Mouse (Mus musculus) right cerebral cortex, postnatal 14 days (tissue): ENCODE data around the gene Aplp2.

Experiments used
- DNase-seq: peaks from one replicate; pipeline ENCODE4 v3.0.0; 2022

Gene Aplp2

DNA sequence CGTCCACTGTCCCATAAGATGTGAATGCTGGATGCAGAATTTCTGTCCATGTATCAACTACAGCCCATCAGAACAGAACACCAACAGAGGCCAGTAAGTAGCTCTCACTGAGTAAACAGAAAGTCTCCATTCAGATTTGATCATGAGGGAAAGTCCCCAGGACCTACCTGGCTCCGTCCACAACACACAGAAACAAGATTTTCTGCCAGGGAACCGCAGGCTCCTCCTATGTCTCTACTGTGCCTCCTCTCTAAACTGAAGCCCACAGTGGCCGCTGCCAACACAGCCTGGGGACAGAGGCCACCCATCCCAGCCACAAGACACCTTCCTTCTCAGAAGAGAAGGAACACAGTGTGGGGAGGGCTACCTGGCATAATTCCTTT lies 91.1 kb downstream of the Aplp2 start:
- no peak for DNase-seq

DNA sequence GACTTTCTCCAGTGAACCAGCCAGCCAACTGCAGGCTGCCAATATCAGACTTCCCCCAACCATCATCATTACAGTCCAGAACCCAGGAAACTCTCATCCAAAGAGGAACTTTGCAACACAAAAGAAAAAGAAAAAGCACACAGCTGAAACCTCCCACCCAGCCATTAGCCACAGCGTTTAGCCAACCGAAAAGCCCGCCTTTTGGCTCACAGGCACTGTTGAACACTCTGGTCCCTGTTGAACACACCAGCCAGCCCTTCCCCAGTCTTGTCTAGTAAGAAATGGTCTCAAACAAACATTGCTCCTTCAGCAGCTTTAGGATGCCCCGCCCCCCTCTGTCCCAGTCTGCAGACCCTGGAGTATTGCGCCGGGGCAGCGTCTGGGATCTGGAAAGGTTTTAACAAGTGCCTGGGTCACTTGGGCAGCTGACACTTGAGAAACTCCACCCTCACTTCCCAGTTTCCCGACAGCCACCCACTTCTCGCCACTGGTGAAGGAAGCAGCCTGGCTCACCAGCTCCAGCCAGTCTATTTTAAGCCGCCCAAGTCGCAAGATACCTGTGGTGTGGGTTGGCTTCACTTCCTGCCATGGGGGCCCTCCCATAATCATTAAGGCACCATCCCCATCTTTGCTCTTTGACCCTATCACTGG lies 91.6 kb downstream of the Aplp2 start:
- DNase-seq, result no peak

DNA sequence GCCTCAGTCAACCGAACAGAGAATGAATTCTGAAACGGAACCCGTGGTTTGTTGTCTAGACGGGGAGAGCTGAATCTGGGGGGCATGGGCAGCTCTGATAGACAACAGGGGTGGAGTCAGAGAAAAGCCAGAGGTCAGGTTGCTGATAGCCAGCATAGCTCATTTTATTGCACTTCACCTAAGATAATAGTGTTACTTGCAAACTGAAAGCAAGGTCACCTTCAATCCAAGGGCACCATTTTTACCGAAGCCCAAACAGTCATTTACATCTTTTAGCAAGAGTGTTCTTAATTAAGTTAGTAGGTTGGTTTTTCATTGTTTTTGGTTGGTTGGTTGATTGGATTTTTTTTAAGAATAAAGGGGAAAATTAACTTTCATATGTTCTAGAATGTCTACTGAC lies 92.2 kb downstream of the Aplp2 start:
- no peak for DNase-seq

DNA sequence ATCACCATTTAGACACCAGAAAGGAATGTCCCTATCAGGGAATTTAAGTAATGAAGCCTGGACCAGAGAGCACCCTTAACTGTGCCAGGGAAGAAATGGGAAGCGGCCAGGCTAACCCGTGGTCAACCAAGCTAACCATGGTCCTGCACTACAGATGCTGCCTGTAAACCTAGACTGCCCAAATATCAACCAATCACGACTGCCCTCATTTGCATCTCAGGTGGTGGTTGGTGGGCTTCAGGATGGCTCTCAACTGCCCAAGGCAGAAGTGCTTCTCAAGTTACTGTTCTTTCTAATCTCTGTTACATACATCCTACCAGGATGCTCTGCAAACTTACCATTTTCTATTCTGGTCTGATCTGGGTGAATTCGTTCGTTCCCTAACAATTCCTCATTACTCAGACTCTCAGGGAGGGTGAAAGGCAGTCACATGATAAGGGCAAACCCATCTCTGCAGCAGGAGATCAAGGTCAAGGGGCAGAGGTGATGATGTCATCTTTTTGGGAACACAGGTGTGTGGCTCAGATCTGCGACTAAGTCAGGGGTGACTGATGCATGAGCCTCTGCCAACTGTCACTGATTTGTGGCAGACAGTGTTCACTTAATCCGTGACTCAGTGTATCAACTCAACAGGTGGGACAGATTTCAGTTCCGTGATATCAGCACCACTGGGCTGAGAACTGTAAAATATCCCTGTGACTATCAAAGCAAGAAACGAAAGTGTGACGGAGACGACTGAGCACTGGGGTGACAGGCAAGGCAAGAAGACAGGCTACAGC lies 92.9 kb downstream of the Aplp2 start:
- DNase-seq, result no peak

DNA sequence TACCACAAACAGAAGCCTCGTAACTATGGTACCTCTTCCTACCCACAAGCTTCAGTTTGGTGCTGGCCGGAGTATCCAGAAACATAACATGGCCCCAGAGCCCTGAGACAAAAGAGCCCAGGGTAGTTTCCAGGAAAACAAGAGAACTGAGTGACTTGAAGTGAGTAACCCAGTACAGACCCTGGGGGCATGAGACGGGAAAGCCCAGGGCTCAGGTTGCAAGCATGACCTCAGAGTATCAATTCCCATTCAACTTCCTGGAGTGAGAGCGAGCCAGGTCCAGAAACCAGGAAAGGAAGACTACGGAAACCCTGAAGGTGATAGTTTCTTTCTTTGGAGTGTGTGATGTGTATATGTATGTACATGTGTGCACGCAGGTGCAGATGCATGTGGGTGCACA lies 94.1 kb downstream of the Aplp2 start:
- DNase-seq, result no peak

DNA sequence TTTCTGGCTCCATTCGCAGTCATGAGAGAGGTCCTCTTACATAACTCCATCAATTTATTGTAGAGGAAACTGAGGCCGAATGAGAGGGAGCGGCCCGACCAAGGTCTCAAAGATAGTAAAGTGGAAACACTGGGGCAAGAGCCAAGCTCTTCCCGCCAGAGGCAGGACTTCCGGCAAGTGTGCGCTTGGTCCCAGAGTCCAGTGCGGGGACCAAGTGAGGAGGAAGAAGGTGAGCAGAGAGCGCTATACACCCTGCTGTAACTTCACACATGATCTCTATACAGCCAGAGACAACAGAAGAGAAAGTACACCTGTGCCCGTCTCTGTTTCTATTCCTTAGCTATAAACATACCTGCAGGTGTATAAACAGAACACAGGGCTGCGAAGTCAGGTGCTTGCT lies 94.5 kb downstream of the Aplp2 start:
- no peak for DNase-seq

DNA sequence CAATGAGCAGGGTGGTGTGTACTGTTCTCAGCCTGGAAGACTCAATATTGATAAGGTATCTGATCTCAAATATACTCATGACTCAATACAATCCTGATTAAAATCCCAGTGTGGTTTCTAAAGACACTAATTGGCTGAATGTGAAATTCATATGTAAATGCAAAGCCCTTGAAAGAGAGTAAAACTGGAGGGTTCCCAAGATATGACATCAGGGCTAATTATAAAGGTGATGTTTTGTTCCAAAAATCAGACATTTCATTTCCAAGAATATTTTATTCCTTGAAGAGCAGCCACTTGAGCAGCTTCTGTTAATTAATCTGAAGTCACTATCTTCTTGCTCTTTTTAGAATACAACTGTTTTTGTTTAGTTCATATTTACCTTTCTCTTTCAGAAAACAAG lies 96.0 kb downstream of the Aplp2 start:
- DNase-seq, result no peak

DNA sequence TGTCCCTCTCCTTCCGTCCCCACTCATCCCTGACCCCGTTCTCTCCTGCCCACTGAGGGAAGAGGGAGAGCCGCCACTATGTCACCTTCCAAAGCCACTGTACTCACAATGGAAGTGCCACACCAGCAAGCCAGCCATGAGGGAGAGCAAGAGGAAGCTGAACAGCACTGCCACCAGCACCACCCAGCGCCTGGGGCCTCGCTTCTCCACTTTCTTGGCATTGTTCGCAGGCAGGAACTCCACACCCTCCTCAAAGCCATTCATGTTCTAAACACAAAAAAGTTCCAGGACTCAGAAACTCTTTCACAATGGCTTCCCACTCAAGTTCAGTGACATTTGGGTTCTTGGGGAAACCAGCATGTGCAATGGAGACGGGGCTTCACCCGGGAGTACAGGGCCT lies 103.2 kb downstream of the Aplp2 start:
- DNase-seq, result no peak
